Mouse (Mus musculus) thymus, adult 2 months (tissue): ENCODE measurements around the gene Usp33.

Experiments
- CTCF ChIP-seq: fragments of 200-500 bp; IDR thresholded peaks from 2 replicates; pipeline ENCODE4 v1.5.1; 2012; ENCODE audit warnings: mild to moderate bottlenecking, control low read depth, low read length, moderate library complexity, borderline replicate concordance; ENCODE audit not compliant: control insufficient read depth, poor library complexity, insufficient read depth; ENCODE audit errors: extremely low read depth
- POLR2A ChIP-seq: fragments of 200-500 bp; IDR thresholded peaks from 2 replicates; pipeline ENCODE4 v1.6.1; 2012; ENCODE audit warnings: mild to moderate bottlenecking, low read length, control low read depth, moderate library complexity; ENCODE audit not compliant: control insufficient read depth, poor library complexity, insufficient read depth; ENCODE audit errors: extremely low read depth

GRCm38 (mm10) chr3:152339862-152340557 is 6.3 kb upstream of the Usp33 start, which contains the start of gene Miga1:
- no peak for TF ChIP-seq CTCF
- 0 out of 2 replicates have a peak, but pooled peaks have one; percentile 38 for TF ChIP-seq POLR2A
